Mouse (Mus musculus) T-cell, adult 2 months (primary cell): Measurements from ENCODE around the gene Tsc22d1.

Experiments used
- DNase-seq: peaks from one replicate; pipeline ENCODE4 v3.0.0; 2022; ENCODE audit warnings: low spot score

Gene Tsc22d1

DNA sequence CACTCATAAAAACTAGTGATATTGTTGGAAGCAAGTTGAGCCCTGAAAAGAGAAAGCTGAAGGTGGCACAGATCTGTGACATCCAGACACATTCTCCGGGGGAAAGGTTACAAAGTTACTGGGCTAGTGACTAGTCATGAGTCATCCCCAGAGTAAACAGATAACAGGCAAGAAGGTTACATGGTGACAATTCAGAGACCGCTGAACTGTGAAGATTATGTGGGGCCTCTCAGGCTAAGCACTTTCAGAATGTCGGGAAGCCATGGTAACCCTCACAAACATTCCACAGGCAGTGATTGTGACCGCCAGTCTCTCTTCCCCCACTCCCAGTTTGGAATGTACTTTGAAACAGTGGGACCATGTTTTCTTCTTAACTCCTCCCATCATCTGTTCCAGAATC lies 105.8 kb downstream of the Tsc22d1 start:
- DNase-seq, result no peak

DNA sequence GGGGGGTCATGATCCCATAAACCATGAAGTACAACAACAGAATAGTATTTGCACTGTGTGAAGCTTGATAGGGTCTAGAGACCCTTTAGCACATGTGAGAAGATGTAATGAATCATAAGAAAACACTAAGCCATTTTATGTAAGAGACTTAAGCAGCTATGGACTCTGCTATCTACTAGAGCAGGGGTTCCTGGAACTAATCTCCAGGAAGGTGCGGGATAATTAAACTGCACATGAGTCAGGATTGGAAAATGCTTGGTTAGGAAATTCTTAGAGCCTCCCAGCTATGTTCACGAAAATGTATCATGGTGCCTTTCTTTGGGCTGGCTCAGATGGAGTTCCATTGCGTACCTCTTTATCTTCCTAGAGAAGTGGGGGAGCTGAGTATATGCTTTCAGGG lies 106.5 kb downstream of the Tsc22d1 start:
- DNase-seq, result no peak

DNA sequence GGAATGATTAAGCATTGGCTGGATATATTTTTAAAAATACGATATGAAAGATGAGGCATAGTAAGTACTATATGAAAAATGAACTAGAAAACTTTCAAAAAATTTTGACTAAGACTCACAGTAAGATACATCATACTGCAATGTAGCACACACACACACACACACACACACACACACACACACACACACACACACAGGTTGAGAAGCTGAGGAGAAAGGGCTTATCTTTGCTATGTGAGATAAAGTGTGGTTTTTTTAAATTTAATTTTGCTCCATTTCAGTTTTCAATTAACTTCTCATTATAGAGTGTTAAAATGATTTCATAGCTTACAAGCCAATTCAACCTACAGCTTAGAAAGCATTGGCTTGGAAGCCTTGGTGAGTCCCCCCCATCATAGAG lies 108.6 kb downstream of the Tsc22d1 start:
- DNase-seq, result no peak

DNA sequence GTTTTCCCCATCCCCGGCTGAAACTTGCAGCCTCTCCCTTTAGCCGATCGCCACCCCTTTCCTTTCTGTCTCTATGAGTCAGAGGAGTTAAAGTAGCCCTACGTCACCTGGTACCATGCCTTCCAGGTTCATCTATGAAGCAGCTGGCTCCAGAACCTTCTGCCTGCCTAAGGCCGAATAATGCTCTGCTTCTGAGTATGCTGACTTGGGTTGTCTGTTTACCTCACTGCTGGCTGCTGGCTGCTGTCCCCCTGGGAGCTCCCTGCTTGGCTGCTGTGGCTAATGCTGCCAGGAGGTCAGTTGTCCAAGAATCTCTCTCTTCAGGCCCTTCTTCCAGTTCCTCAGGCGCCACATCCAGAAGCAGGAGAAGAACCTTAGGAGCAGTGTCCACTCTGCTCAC lies 111.7 kb downstream of the Tsc22d1 start:
- DNase-seq, result no peak

DNA sequence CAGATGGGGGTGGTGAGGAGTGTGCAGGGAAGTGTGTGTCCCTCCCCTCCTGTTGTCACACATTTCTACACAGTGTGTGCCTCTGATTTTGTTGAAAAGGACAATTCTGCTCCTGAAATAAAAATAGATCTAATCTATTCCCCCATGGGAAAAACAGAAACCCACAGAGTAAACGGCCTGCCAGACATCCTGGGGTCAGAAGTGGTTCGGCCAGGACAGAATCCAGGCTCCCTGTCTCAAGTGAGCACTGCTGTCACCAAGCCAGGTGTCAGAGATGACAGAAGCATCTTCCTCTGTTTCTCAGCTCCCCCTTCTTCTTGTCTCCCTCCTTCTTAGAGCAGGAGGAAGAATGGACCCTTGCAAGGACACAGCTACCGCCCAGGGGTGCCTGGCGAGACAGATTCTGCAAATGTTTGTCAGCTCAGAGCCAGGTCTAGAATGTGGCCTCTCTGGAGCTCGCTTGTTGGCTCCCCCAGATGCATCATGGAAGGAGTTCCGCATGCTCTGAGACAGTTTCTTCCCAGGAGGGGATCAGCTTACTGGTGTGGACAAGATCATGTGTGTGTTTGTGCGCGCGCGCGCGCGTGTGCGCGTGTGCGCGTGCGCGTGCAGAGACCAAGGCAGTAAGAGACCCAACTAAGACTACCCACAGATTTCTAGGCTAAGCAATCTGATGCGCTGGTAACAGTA lies 112.4 kb downstream of the Tsc22d1 start:
- no peak for DNase-seq

DNA sequence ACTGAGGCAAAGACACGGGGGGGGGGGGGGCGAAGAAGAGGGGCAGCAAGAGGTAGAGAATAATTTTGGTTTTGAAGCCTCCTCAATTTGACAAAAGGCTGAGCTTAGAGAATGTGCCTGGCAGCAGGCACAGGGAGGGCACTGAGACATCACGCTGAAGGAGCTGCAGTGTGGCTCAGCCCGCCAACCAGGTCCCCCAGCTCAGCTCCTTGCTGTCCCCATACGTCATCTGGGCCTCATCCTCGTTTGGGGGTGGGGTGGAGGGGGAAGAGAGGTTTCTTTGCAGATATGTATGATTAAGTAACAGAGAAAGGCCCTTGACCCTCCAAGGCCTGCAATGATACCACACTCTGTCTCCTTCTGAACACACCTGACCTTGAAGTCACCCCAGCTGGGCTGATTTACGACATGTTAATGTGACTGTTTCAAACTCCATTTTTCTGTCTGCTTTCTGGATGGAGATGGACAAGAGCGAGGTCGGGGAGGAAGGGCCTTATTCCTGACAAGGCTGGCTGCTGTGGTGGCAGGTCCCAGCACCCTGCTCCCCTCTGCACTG lies 113.1 kb downstream of the Tsc22d1 start:
- DNase-seq, result no peak

DNA sequence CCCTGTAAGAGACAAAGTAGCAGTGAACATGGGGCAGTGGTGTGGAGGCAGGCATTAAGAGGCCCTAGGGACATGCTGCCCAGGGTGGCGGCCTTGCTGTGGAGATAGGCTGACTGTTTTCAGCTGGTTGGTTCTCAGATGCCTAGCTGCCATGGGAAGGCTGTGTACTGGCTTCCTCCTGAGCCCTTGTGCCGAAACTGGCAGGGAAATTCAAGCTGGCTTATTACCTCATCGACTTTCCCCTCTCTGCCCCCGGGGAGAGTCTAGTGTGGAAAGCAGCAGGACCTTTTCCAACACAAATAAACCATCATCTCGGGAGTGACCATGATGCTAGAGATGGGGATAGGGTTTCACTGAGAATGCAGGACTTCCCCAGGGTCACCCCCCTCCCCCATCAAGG lies 113.9 kb downstream of the Tsc22d1 start:
- DNase-seq, result no peak

DNA sequence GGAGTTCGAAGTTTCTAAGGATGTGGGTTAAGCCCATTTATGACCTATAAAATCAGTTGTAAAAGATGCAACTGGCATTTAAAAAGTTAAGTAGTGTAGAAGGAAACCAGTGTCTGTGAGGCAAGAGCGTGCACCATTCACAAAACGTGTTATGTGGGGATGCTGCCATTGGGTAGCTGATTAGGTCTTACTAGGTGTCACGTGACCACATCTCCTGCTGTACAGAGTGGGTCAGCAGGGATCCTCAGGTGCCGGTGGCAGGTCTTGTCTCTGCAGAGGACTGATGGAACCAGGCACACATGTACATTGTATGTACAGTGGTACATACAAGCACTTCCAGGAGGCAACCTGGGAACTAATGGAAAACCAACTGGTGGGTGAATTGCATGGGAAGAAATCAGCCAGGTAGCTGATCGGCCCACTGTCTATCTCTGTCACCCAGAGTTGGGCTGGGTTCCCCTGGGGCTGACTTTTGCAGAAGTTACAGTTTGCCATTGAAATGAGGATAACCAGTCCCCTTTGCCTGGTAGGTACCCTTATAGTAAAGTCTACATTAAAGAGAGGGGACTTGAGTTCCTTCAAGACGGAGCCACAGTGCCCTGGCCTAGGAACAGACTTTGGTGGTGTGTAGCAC lies 116.4 kb downstream of the Tsc22d1 start:
- no peak for DNase-seq

DNA sequence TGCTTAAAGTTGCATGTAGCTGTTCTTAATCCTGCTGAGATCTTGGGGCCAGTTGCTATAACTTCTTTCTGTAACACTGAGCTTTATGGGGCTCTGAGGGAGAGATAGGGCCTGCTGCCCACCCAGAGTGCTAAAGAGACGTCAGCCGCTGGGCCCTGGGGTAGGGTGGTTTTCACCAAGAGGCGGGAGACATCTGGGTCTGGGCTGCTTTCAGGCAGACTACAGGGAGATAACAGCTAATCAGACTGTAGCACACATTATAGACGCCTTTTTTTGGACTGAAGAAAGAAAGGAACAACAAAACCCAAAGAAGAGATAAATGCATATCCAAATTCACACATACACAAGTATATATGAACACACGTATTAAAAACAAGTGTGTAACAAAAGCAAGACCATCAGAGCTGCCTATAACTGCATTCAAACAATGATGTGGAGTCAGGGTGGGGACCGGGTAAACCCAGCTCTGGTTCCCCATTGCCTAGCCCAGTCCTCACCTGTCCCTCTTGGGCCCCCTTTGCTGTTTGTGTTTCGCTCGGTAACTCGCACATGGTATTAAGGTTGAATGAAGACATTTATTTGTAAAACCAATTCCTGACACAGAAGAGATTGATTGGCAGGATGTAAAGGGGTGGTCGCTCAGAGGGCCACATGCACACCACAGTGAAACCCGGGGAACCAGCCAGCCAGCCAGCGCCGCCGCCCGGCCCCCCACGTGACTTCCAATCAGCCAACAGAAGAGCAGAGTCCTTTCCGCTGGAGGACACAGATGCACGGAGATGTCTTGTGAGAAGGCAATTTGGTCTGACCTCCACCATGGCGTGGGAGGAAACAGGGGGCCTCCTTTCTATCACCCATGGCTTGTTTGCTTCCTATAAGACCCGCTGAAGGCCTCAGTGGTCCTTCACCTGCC lies 117.8 kb downstream of the Tsc22d1 start:
- peak; percentile 28 for DNase-seq

DNA sequence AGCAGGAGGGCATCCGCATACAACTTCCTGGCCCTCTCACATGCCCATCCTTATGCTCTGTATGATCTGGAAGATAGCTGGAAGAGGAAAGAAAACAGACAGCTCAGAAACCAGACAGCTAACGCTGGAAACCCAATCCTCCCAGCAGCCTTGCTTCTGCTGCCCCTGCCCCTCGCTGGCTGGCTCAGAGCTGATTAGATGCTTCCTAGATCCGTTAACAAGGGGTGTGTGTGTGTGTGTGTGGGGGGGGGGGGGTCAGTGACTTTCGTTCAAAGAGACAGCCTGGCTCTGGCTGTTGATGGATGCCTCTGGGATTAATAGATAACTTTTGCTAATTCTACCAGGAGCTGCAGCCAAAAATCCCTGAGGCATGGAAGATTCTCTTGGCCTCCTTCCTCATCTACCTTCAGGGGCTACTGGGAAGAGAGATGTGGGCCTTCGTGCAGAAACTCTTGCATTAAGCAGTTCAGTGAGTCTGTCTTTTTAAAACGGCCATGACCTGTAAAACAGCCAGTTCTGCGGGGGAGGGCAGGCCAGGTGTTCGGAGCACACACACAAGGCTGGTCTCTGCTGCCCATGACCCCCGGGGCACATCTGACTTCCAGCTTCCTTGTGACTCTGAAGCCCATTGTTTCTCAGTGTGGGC lies 118.5 kb downstream of the Tsc22d1 start:
- DNase-seq, result no peak

DNA sequence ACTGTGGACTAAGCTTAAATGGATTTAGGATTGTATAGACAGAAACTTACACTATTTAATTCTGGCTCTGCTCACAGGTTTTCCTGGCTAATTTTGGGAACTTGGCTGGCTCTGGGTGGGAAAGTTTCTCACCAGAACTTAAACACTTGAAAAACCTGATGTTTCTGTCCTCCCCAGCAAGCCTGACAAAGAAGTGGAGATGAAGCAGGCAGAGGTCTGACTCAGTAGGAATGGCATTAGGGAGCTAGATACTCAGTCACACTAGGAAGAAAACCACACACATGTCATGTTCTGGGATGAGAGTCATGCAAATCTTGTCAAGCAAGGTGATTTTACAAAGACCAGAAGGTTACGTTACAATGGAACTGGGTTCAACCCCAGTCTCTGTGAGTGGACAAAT lies 120.3 kb downstream of the Tsc22d1 start:
- no peak for DNase-seq

DNA sequence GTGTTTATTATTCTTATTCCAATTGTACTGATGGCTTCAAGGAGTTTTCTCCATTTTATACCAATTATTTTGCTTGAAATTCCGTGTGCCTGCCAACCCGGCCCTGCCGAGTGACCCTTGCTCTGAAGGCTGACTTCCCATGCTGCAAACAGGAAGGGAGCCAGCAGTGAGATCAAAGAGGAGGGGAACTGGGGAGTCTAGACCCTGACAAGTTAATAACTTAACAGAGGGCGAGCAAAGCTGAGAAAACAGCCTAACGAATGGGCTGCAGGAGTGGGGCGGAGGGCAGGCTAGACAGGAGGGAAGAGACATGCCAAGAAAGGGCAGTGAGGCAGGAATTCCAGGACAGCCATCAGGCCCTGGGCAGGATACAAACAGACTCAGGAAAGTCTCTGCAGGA lies 122.2 kb downstream of the Tsc22d1 start:
- no peak for DNase-seq

DNA sequence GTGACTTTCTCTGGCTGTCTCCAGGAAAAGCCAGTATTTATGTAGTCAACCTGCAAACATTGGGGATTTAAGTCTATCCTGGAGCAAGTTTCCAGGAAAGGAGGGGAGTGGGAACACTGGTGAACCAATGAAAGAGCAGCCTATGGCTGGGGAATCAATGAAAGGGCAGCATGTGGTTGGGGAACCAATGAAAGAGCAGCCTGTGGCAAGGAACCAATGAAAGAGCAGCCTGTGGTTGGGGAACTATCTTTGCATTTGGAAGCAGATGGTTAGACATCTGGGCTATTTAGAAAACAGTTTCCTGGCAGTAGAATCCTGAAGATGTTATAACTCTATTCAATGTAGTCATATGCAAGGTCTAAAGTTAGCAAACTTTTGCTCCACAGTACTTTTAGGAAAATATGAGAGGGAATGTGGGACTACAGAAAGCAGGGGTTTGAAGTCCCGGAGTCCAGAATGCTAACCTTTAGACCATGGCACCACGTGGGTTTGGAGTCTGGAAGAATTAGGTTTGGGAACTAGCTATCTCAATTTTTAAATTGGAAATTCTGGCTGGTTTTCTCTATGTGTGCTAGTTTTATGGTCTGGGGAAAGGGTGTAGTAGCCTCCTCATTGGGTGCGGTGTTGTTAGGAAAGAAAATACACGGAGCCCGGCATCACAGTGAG lies 125.4 kb downstream of the Tsc22d1 start:
- DNase-seq, result no peak

DNA sequence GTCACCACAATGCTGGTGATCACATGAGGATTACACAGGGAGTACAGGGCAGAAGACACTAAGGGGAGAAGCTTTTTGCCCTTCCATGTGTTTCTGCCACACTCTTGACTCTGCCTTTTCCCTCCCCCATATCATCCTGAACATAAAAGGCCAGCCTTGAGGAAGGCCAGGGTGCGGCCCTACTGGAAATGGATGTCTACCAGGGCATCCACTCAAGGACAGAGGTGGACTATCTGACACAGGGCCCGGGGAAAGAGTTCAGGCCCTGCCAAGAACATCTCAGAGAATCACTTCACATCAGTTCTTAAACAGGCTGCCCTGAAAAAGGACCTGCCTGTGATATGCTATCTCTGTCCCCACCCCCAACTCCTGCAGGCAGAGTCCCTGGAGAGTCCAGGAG lies 126.6 kb downstream of the Tsc22d1 start:
- DNase-seq, result no peak

DNA sequence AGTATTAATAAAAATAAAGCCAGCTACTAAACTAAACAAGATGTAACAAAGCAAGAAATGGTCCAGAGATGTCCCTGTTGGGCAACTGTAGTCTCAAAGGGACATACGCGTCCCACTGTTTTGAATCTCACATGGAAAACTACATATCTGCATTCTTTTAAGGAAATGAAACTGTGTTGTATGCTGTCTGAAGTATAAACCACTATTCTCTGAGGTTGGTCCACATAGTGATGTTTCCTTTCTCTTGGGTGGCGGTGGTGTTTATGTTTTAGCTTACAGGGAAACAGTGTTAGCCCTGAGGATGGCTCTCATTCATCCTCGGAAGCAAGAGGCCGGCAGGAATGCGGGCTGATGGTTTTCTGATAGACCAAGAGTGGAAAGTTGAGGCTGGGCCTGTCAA lies 129.4 kb downstream of the Tsc22d1 start:
- DNase-seq, result no peak

DNA sequence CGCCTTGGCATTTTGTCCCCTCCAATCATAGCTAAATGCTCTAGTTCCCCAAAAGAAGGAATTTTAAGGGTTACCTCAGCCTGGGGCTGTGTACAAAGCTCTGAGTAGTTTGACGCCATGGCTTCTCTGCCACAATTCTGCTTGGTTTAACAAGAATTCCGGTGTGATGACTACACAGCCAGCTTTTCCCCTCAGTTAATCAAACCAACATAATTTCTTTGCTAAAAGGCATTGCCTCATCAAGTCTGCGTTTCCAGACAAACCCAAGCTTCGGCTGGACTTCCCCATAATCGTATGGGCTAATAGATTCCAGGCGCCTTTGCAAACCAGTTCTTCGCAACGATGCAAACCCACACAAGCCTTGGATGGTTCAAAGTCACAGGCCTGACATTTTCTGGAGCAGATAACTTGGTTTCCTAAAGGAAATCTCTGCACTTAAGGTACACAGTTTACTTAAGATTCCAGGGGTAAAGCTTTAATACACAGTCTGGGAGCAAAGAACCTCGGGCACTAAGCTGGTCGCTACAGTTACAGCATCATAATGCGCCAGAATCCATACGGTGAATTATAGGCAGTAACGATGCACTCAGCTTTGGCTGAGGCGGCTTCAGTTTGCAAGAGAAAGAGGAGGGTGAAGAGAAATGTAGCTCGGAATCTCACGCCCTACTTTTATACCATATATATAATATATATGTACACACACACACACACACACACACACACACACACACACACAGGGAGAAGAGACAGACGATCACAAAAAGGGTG lies 140.7 kb downstream of the Tsc22d1 start:
- DNase-seq, result no peak

DNA sequence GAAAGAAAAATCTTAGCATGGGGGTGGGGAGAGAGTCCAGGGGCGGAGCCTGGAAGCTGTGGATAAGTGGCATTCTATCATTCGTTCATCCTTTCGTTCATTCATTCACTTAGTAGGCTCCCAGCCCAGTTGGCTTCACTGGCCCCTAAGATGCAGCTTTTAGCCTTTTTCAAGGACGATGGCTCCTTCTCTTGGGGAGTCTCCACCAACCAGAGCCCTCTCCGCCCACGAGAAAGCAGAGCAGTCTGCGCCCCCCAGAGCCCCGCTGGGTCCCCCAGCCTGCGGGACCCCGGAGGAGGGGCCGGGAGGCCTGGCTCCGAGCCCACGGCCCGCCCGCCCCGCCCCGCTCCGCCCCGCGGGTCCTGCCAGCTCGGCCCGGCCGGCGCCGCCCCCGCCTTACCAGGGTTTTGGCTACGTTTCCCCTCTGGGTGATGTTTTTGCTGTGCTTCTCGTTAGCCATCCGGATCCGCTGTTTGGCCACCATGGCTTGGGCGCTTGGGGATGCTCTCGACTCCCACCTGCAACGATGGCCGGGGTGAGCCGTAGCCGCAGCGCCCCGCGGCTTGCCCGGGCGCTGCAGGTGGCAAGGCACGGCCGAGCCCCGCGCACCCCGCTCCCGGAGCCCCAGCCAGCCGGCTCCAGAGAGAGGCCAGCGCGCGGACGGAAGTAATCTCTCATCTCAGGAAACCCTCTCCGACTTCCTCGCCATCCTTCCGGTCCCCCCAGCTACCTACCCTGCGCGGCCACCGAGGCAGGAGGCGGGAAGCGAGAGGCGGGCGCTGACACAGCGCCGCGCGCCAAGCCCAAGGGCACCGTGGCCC lies 141.5 kb downstream of the Tsc22d1 start:
- DNase-seq, result peak; percentile 59

DNA sequence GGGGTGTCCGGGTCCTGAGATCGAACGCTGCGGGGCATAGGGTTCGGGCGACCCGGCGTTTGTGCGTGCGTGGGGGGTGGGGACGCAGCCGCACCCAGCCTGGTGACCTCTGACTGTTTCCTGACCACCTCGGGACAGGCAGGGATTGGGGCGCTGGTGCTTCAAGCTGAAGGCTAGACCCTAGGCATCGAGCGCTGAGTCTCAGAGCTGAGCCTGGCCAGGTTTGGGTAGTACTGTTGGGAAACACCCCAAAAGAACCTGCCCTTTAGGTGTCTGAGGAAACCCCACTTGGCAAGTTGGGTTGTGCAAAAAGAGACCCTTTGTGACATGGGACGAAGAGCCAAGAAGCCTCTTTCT lies 142.1 kb downstream of the Tsc22d1 start, which contains the start of gene Serp2:
TSS of gene Serp2 (minus strand) at position 38 of the 357 bp plus-strand sequence.
- DNase-seq, result no peak
